Mouse (Mus musculus) right cerebral cortex, postnatal 14 days (tissue): Measurements from ENCODE around the gene Gsg1l2.

Experiments used
- DNase-seq: peaks from one replicate; pipeline ENCODE4 v3.0.0; 2022

The Gsg1l2 gene

DNA sequence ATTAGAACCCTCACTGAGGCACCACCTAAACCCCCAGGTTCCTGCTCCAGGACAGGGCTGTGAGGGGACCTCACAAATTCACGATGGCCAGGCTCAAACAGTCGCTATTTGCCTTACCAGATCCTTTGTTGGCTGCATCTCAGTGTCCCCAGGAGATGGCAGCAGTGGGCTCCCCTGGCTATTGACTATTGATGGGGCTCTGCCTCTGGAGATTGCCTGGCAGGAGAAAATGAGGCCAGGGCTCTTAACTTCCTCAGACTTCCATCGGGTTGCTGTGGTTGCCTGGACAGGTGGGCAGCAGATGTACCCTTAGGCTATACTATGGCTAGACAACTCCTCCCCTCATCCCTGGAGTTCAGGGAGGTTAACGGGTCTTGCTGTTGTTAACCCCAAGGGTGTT is 45.8 kb downstream of the Gsg1l2 start:
- DNase-seq, result peak; percentile 63

DNA sequence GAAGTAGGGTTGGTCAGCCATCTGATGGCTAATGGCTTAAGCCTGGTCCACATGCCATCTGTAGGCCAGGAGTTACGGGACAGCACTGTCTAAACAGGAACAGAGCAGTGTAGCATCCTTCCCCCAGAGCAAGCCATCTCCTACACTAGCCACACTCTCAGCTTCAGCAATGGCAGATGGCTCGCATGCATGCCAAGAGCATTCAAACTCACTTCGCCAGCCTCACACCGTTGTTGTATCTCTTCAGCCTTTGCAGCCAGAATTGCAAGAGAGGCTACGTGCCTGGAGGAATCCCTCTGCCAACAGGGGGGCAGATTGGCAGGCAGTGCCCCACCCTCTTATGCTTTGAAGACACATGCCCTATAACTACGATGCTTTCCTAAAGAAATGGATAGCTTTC is 47.2 kb downstream of the Gsg1l2 start:
- peak; percentile 44 for DNase-seq

DNA sequence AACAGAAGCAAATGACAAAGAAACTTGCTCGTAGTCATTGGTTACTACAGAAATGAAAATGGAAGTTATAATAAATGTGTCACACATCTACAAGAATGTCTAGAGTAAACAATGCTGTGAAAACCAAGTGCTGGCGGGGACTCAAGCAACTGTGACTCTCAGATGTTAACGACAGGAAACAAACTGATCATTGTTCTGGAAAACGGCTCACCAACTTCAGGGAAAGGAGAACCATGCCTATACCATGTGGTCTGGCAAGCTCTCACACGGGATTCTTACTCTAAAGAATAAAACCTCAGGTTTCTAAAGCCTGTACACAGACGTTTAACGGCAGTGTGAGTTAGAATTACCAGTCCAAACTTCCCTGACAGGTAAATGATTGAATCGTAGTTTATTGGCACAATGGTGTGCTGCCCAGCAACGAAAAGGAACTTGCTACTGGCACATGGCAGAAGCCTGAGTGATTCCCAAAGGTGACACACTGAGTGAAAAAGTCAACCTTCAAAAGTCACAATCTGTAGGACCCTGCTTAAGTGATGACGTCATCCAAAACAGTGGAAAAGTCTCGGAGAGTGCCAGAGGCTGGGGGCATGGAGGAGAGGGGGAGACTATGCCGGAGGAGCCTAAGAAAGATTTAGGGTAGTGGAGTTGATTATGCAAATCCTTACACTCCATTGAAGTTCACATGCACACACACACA is 54.1 kb downstream of the Gsg1l2 start:
- no peak for DNase-seq

DNA sequence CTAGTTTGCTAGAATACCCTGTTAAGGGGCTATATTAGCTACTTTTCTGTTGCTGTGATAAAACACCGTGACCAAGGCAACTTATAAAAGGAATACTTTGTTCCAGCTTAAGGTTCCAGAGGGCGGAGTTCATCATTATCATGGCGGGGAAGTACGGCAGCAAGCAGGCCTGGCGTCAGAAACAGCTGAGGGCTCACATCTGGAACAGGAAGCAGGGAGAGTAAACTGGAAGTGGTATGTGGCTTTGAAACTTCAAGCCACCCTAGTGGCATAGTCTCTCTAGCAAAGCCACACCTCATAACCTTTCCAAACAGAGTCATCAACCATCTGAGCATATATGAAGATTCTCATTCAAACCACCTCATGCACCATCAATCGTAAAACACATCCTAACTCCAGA is 55.1 kb downstream of the Gsg1l2 start:
- no peak for DNase-seq

DNA sequence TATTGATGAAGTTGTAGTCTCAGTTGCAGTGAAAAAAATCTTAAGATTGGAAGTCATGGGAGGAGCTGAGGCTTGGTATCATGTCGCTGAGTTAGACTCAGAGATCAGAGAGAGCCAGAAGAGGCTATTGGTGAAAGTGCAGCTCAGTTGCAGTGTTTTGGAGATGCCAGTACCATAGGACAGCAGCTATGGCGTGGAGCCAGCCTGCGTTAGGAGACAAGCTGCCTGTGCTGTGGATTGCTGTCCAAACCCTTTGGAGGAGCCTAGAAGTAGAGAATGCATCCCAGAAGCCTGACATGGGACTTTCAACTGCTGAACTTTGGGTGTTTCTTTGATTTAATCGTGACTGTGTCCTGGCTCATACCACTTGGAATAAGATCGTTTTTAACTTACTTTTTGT is 57.4 kb downstream of the Gsg1l2 start:
- DNase-seq, result no peak

DNA sequence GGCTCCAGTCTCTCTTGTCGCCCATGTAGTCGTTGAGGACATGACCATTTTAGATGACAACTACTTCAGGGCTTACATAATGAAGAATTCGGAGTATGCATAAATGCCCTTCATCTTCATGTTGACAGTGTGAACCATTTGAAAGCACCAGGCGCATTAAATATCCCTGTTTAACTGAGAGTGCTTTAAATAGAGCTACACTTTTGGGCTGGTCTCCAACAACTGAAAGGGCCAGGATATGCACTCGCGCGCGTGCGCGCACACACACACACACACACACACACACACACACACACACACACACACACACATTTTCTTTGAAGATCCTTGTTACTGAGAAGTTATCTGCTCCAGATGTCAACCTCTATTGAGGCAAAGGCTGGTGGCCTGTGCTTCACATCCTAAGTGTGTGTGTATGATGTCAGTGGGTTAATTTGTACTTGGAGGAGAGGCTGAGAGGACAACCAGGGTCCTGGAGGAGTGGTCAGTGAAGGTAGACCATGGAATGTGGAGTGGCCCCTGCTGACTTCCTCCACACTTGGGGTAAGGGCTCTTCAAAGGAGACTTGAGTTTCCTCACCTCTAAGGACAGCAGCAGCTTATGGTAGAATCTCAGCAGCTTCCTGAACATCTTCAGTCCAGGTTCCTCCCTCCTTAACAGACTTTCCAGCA is 61.1 kb downstream of the Gsg1l2 start:
- DNase-seq, result no peak
